Mouse (Mus musculus): Measurements from ENCODE around the gene Napa.

Napa gene

DNA sequence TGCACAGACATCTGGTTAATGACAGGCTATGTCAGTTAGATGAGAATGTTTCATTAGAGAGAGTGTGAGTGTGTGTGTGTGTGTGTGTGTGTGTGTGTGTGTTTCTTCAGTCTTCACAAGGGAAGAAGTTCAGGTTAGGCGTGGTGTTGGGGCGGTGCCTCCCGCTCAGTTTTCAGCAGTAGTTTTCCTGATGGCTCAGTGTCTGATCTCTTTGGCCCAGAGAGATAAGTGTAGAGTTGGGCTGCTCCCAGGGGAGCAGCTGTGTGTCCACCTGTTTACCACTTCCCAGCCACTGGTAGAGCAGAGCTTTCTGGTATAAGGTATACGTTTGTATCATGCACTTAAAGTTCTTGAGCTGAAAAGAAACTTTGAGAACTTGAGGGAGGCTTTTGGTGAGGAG, 1.6 kb downstream of the Napa start:
- DNase-seq: no peak

DNA sequence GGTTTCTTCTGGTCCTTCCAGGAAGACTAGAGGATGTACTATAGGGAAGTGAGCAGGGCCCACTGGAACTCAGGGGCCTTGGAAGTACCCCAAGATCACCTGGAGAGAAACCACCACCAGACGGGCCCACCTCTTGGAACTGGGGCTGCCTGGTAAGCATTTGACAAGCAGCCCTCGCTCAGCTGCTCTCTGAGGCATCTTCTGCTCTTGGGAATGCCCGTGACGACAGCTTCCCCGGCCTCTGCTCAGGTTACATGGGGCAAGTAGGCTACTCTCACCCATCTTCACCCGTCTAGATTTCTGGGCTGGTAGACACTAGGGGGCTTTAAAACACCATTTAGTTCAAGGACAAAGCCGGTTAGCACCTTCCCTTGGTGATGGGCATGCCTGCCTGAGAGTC, 2.8 kb downstream of the Napa start:
- DNase-seq: no peak

DNA sequence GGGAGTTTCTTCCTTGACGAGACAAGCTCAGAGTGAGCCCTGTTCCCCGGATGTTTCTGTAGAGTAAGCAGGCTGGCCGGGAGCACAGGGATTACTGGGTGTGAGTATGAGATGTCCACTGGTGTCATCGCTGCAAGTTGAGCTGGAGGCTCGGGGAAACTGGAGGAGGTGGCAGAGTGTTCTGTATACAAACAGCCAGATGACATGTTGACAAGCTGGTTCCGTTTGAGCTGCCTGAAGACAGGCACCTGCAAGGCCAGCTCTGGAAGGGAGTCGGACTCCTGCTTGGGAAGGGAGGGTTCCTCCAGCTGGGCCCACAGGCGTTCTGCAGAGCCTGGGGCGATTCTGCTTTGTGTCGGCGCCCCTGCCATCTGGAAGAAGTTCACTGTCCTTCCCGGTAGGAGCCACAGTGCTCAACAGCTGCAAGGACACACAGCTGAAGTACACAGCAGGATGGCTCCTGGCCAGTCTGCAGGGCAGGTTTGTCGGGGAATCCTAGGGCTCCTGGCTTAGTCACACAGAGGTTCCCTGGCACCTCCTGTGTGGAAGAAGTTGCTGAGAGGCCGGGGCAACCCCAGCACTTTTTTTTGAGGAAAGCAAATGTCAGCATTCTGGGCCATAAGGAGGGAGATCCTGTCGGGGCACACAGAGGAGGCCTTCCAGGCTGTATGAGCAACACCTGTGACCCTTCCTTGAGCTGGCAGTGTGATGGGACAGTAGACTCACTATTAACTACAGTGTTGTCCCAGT, 3.6 kb downstream of the Napa start:
- peak; percentile 37 for DNase-seq

DNA sequence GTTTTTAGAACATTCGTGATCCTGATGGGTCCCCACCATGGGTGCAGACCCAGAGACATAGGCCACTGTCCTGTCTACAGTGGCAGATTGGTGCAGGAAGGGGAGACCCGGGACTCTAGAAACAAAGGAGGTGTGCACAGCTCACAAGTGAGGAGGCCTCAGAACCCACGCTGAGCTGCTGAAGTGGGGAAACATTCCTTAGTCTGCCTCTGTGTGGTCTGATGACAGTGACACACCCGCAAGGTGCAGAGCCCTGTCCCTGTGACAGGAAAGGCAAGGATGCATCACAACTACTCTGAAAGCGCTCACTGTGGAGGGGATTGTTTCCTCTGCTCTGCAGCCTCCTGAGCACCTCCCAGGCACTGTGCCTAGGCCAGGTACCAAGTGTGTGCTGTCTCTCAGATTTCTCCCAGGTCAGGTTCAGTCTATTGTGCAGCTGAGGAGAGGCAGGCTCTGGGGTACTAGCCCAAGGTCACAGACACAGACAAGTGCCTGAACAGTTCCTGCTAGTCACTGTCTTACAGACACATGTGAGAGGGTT, 4.5 kb downstream of the Napa start:
- DNase-seq: no peak

DNA sequence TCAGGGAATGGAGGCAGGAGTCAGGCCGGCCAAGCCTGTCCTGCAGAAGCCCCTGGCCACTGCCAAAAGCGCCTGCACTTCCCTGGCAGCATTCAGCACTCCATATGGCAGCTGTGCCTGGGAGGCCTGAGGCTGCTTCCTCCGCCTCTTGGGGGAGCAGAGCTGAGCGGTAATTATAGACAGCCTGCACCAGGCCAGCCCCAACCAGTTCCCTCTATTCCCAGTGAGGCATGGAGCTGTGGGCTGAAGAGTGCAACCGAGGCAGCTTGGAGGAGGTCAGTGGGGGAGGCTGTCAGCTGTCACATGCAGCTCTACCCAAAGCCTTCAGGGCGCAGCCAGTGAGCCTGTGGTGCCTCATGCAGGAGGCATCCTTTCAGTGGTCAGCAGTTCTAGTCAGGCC, 5.5 kb downstream of the Napa start:
- no peak for DNase-seq

DNA sequence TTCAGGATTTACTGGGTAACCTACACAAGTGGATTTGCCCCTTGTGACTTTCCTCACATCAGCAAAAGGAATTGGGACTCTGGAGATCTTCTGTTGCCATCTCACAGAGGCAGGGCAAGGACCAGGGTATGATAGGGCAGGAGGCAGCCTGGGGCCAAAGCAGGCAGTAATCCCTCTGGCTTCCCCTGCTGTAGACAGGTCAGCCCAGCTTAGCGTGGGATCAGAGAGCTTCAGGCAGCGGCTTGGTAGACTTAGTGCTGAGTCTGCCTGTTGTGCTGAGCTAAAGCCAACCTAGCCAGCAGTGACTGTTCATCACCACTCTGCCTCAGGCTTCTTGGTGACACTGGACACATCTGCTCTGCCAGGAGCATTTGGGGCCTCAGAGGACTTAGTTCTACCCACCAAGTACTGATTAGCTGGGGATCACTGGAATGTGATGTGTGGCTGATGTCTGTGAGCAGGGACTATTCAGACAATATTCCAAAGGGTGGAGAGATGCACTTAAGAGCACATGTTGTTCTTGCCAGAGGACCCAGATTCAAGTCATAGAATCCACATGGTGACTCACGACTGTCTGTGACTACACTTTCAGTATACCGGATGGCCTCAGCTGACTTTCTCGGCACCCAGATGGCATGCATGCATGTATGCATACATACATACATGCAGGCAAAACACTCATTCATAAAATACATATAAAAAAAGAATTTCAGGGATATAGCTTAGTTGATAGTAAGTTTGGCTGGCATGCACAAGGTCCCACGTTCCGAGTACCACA, 6.5 kb downstream of the Napa start:
- no peak for DNase-seq

DNA sequence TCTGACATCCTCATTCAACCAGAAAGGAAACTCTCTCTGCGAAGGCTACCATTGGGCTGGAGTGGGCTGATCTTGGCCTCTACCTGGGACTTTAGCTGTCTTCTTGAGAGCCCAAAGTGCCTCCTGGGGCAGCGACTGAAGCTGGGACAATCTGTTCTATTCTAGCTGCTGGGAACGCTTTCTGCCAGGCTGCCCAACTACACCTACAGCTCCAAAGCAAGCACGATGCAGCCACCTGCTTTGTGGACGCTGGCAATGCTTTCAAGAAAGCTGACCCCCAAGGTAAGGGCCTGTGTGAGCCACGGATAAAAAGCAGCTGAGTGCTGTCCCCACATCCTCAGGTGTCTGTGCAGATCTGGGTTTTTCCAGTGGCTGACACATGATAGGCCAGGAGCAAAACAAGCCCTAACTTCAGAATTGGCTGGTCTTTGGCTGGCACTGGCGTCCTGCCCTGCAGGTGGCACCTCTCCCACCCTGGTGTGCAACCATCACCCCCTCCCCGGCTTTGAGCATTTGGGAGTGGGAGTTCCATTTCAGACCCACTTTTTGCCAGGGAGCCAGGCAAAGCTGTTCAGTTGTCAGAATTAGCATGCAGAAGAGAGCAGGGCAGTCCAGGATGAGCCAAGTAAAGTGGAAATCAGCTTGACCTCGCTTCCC, 10.8 kb downstream of the Napa start:
- no peak for DNase-seq

DNA sequence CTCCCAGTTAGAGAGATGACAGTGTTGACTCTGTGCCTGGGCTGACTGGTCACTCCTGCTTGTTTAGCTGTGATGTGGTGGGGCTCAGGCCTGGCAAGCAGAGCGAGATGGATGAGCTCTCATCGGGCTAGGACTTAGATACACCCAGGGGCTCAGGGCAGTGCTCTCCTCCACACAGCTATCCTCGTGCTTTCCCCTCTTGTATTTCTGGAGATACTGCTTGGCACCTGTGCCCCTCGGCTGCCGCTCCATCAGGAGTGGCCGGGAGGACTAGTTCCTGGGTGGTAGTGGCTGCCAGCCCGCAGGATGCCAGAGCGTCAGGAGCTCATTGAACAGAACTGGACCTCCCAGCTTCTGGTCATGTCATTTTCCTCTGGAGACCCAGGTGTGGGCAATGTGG, 11.9 kb downstream of the Napa start:
- DNase-seq: no peak

DNA sequence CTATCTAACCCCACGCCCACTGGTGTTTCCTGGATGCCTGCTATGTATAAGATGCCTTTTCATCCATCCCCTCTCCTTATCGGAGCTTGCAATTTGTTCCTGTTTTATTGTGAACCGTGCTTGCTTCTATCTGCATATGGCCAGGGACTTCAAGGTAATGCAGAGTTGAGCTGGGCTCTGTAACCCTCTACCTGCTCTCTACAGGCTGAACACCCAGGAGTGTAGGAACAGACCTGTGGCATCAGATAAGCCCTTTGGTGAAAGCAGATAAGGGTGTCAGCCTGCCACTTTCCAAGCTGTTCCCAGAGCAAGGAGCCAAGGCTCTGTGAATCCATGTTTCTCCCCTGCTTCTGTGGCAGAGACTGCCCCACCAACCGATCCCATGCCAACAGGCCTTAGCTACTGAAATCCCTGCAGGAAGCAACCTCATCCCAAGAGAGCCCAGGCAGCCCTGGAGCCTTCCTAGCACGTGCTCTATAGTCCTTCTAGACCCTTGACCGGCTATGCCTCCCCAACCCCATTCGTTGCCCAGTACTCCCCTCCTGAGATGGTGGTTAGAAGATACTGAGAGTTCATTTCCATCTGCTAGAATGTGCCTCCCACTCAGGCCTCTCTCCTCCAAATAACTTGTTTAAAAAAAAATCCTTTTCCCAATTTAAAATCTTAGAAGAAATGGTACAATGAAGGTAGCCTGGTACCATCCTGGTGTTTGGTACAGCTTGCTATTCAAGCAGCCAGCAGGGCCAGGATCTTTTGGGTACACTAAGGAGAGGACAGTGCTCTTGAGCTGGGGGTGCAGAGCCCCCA, 13.2 kb downstream of the Napa start:
- no peak for DNase-seq

DNA sequence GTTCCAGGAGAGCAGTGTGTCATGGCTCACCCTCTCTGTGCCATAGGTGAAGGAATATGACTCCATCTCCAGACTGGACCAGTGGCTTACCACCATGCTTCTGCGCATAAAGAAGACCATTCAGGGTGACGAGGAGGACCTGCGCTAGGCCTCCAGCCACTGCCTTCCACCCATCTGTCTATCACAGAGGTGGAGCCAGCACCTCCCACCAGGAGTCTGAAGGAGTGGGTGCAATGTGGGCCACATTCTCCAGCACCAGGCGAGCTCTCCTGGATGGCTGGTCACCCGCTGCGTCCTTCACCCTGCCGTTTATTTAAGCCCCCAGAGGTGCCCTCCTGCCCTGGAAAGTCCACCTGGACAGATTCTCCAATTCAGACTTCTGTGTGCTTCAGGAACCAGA, 18.2 kb downstream of the Napa start:
- no peak for DNase-seq

DNA sequence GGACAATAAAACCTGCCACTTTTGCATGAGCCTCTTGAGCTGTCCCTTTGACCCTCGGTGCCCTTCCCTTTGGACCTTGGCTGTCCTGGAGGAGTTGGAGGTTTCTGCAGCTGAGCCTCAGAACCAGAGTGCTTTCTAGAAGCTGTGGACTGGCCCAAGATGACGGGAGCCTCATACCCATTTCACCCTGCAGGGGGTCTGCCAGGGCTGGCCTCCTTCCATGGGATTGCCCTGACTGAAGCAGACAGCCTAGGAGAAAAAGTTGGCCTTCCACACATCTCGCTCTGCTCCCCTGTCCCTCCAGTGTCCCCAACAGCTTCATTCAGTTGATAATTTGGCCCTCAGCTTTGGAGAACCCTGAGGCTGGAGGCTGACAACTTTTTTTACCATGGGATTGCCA, 18.8 kb downstream of the Napa start:
- DNase-seq: no peak

DNA sequence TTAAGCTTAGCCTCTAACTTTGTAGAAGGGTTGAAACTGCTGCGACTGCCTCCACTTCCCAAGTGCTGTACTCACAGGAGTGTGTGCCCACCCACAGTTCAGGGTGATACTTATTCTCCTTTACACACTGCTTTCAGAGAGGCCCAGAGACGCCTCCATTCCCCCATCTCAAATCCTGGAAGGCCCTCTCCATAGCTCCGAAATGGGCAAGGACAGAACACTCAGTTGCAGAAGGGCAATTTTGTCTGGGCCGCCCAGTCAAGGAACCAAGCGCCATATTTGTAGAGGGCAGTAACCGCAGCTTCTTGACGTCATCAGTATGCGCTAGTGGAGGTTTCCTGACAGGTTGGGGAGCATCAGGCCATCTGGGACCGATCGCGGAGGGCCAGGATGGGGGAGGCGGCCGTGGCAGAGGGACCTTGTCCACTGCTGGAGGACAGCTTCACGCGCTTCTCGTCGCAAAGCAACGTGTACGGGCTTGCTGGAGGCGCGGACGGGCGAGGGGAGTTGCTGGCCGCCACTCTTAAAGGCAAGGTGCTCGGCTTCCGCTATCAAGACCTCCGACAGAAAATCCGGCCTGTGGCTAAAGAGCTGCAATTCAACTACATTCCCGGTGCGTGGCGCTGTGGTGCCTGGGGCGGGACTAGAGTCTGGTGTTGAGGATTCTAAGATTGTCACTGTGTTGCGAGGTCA, 21.5 kb downstream of the Napa start, which contains the start of gene Kptn:
Gene Kptn (plus strand): TSS at position 327 of the 693 bp plus-strand sequence.
- peak; percentile 95 for DNase-seq

DNA sequence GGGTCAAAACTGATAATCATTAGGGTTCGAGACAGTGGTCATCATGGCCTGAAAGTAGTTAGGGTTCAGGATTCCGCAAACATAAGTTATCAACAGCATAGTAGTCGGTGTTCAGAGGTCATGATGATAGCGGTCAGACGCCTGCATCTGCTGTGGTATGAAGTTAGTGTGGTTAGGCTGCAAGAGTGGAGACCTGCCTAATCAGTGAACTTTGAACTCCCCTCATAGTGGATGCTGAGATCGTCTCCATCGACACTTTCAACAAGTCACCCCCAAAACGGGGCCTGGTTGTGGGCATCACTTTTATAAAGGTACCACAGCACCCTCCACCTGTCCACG, 22.0 kb downstream of the Napa start:
- DNase-seq: no peak

DNA sequence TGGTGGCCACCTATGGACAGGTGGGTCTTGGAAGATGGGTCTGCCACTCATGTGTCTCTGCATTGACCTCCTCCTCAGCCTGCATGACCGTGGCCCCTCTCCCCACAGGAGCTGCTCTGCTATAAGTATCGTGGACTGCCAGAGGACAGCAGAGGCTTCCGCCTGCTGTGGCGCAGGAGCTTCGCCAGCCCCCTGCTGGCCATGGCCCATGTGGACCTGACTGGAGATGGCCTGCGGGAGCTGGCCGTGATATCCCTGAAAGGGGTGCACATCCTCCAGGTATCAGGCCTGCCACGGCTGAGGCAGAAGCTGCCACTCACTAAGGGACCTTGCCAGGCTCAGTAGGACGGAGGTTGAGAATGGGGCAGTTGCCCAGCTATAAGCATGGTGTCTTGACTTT, 27.6 kb downstream of the Napa start:
- no peak for DNase-seq

DNA sequence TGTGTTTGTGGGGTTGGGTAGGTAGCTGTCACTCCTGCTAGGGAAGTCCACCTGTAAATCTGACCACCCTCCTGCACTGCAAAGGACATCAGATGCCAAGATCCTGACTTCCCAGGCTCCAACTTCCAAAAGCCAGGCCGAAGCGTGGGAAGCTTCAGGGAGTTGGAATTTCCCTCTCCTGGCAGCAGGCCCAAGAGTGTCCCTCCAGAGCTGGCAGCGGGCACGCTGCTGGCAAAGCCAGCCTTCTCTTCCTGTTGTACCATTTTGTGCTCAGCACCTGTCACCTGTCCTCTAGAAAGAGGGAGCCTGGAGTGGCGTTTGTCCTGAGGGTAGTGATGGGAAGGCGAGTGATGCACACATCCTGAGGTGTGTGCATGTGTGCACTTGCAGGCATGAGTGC, 30.1 kb downstream of the Napa start:
- DNase-seq: no peak

DNA sequence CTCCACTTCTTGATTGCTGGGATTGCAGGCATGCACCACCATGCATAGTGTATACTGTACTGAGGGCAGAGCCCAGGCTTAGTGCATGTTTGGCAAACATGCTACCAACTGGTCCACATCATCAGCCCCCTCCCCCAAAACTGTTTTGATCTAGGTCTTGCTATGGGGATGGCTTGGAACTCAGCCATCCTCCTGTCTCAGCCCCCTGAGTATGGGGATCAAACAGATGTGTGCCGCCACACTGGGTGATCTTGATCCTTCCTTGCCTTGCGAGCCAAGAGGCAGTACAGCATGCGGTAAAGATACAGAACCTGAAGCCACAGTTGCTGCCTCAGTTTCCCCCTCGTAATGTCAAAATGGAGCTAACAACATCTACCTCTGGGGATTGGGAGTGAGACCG, 30.6 kb downstream of the Napa start:
- no peak for DNase-seq

DNA sequence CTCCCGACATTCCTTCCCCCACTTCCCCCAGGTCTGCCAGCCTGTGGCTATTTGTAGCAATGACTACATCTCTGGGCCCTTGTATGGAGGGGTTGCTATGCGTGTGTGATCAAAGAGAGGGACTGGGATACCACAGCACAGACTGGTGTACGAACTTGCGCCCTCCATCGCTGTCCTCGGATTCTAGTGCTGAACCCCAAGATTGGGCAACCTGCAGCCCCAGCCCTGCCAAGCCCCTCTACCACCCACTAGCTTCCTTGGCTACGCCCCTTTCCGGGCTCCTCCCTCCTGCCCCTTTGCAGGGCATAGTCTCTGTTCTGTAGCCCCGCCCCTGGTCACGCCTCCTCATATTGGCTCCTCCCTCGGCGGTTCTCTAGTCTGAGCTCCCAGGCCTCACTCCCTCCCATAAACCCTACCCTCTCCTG, 31.2 kb downstream of the Napa start, which contains the start of gene Slc8a2:
Gene Slc8a2 (plus strand): TSS at position 406 of the 425 bp plus-strand sequence.
- peak; percentile 79 for DNase-seq

DNA sequence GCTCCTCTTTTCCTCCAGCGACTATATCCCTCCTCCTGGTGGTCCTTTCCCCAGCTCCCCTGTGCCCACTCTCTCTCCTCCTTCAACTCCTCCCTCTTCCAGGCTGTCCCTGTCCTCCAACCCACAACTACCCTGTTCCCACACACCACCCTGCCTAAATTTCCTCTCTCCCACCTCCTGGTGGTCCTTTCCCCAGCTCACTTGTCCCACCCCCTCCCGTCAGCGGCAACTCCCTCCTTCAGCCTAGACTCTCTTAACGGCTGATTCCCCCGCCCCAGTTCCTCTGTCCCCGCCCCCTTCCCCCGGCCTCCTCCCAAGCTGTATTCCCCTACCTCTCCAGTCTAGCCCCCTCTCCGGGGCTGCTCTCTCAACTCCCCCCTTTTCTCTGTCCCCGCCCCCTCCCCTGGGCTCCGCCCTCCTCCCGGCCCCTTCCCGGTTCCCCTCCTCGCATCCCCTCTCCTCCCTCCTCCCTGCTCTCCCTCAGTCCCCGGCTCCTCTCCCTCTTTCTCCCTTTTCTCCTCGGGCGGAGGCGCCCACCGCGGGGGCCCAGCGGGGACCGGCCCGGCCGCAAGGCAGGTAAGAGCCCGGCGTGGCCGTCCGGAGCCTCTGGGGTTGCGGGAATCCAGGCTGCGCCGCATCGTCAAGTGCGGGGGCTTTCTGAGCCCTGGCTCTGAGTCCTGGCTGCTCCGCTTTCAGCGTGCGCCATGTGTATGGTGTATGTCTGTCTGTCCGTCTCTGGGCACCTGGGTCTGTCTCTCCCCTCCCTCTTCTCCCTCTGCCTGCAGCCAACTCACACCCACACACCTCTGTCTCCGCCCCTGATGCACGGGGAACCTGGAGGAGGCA, 31.8 kb downstream of the Napa start:
- no peak for DNase-seq

DNA sequence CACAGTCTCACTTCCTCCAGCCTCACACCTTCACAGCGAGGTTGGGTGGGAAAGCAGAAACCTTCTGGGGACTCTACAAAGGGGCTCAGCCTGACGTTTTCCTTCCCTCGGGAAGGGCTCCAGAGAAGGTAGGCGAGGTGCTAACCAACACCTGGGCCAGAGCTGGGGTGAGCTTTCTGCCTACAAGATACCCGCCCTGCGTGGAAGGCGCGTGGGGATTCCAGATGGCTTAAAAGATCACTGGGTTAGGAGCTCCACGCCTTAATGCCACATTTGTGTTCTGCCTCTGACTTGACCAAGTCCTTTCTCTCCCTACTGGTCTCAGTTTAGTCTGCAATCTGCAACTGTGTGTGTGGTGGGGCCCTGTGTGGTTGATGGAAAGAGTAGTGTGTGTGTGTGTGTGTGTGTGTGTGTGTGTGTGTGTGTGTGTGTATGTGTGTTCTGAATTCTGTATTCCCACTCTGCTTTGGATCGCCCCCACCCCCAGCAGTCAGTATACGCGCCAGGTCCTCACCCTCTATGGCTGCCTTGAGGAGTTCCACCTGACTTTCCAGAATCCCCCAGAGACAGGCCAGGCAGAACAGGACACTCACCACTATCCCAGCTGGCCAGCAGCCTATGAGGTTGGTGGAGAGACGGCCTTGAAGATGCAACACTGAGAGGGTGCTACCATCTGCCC, 32.8 kb downstream of the Napa start:
- no peak for DNase-seq

DNA sequence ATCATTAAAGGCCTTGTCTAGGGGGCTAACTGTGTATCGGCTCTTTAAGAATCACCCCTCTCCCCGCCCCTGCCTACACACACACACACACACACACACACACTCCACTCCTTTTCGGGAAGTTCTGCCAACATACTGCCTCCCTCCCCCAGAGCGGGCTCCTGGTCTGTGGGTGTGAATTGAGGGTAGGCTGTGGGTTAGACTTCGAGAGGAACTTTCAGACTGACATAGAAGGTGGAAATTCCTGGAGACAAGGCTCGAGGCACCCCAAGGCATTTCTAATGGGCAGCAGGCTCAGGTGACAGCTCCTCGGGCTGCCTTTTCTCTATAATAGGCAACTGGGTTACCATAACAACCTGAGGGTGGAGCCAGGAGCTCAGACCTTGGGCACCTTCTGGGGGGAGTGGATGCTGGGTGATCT, 33.9 kb downstream of the Napa start:
- no peak for DNase-seq

DNA sequence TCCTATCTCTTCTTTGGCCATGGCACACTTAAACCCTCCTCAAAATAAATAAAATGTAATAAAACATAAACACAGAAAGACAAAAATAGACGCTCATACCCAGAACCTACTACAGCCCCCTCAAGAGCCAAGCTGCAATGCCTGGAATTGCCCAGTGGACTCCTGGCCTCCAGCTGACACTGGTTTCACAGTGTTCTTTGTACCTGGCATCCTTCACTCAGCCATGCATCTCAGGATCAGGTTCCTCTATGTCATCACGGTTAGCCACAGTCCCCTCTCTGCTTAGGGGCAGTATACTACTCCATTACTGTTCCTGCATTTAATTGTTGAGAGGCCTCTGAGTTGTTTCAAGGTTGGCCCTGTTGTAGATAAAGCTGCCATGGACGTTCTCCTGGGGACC, 34.7 kb downstream of the Napa start:
- no peak for DNase-seq
